Mouse (Mus musculus) liver, embryonic 16.5 days (tissue): ENCODE measurements around the gene Lctl. TPM values are rescaled to one million over a fixed set of nuclear protein-coding genes. Genes with fewer than 3 reads are reported as not detected.
A peak's percentile ranks its signal among the peaks of the same experiment; 100 is the strongest.

Experiments
- ATAC-seq: fragments of 200-750 bp; cut with Nextera tagmentation; 2 replicates; pipeline ENCODE4 v1.8.0; 2017; ENCODE audit warnings: low read depth, mild to moderate bottlenecking, moderate number of reproducible peaks, moderate library complexity
- H3K27ac ChIP-seq: fragments of 300-500 bp; sonication (generic); 2 replicates; pipeline ENCODE4 v1.5.1; 2014; ENCODE audit warnings: mild to moderate bottlenecking, low read length
- H3K27me3 ChIP-seq: fragments of 300-500 bp; sonication (generic); 2 replicates; pipeline ENCODE4 v1.6.1; 2014; ENCODE audit warnings: low read depth, low read length, mixed read lengths; ENCODE audit not compliant: control insufficient read depth, insufficient read depth
- H3K36me3 ChIP-seq: fragments of 300-500 bp; sonication (generic); 2 replicates; pipeline ENCODE4 v1.6.1; 2014; ENCODE audit warnings: mild to moderate bottlenecking; ENCODE audit not compliant: control insufficient read depth, insufficient read depth
- H3K4me1 ChIP-seq: fragments of 300-500 bp; sonication (generic); 2 replicates; pipeline ENCODE4 v1.6.1; 2014; ENCODE audit warnings: low read depth, low read length, mixed read lengths; ENCODE audit not compliant: control insufficient read depth
- H3K4me2 ChIP-seq: fragments of 300-500 bp; sonication (generic); 2 replicates; pipeline ENCODE4 v1.6.1; 2014; ENCODE audit warnings: low read depth, low read length, mixed read lengths
- H3K4me3 ChIP-seq: fragments of 300-500 bp; sonication (generic); 2 replicates; pipeline ENCODE4 v1.5.1; 2014; ENCODE audit warnings: low read depth, mild to moderate bottlenecking, low read length
- H3K9ac ChIP-seq: fragments of 300-500 bp; sonication (generic); 2 replicates; pipeline ENCODE4 v1.6.1; 2014; ENCODE audit warnings: low read depth, low read length
- H3K9me3 ChIP-seq: fragments of 300-500 bp; sonication (generic); replicated peaks from 2 replicates; pipeline ENCODE4 v1.6.1; 2016; ENCODE audit warnings: low read length; ENCODE audit not compliant: control insufficient read depth
- WGBS: fragments of 180-500 bp; shearing (Covaris S2); extraction: QIAGEN DNeasy Blood & Tissue Kit; methylation state at CpG from one replicate; pipeline ENCODE4 v1.1.7; 2014; ENCODE audit not compliant: insufficient replicate concordance; 5-methylcytosine and 5-hydroxymethylcytosine counted together
- polyA plus RNA-seq: library from polyadenylated mRNA; unstranded; fragments of >200 nt; fragmentation: Nextera tagmentation; extraction: Ambion mirVana; gene quantifications from 2 replicates; pipeline ENCODE4 v1.2.1, GENCODE M21; 2015

Gene Lctl
- polyA plus RNA-seq, 1 experiment from 2014 or later: not detected

GRCm38 (mm10) chr9:64084231-64084630 is 32.7 kb upstream of the Lctl start:
- no peaks in the 10 kb centered on the region for H3K36me3 ChIP-seq
- peaks cover 58% of the 10 kb centered on the region for H3K4me1 ChIP-seq
- H3K4me3 ChIP-seq: peak overlapping the region; percentile 68
- 37% methylated on average over 7 of the region's 7 CpGs for WGBS
- peak overlapping the region; percentile 80 for H3K4me2 ChIP-seq
- ATAC-seq: no peak
- H3K9ac ChIP-seq: peak overlapping the region; percentile 82
- H3K27me3 ChIP-seq: peaks cover 5% of the 10 kb centered on the region; the same call in 1 of the 2 replicates
- no peaks in the 10 kb centered on the region for H3K9me3 ChIP-seq
- peak overlapping the region; percentile 84 for H3K27ac ChIP-seq

DNA sequence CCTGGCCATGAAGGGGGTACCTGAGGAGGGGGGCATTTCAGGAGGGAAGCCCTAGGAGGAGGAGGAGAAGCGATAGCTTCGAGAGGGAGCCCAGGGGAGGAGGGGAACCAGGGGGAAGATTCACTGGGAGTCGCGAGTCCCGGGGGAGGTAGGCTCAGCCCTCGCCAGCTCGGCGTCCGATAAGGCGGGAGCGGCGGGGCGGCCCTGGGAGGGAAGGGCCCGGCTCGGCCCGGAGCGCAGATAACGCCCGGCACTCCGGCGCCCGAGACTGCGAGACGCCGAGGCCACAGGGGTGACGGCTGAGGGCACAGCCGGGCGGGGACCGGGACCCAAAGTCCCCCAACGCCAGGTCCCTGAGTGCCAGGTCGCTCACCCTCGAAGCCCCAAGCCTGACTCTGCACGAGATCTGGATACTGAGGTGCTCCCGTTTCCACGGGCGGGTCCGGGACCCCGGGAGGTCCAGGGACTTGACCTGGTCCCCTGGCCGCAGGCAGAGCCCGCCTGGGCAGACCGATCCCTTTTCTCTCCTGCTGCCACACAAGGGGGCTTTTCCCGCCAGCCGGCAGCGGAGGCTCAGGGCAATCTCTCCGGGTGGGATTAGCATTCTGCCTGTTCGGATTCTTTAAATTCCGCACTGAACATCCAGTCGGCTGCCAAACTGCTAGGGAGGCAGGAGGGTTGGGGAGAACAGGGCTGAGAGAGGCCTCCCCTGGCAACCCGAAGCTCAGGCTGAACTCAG is 32.1 kb upstream of the Lctl start:
- H3K36me3 ChIP-seq: no peaks in the 10 kb centered on the region
- H3K4me1 ChIP-seq: peaks cover 55% of the 10 kb centered on the region
- ATAC-seq: peak; percentile 96
- 12% methylated on average over 49 of the region's 49 CpGs for WGBS
- peak overlapping the region; percentile 68 for H3K4me3 ChIP-seq
- peak overlapping the region; percentile 84 for H3K27ac ChIP-seq
- peaks cover 5% of the 10 kb centered on the region; the same call in 1 of the 2 replicates for H3K27me3 ChIP-seq
- no peaks in the 10 kb centered on the region for H3K9me3 ChIP-seq
- H3K9ac ChIP-seq: peak overlapping the region; percentile 82
- H3K4me2 ChIP-seq: peak overlapping the region; percentile 80

DNA sequence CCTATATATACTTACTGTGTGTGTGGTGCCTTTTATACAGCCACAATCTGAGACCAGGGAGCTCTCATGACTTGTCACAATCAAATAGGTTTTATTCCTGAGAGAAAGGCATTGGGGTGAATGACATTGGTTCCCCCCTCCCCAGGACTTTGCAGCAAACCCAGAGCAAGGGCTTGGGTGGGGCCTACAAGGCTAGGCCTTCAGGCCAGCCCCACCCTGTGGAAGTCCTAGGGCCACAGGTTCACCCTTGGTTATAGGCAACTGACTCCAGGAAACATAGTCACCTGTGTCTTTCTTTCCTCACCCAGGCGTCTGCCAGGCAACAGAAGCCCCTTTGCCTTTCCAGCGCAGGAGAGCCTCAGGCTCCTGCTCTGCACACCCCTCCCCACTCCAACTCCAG is 31.0 kb upstream of the Lctl start:
- peak overlapping the region; percentile 68 for H3K4me3 ChIP-seq

GRCm38 (mm10) chr9:64086543-64086942 is 30.4 kb upstream of the Lctl start:
- H3K27ac ChIP-seq: peak overlapping the region; percentile 67
- peak overlapping the region; percentile 68 for H3K4me3 ChIP-seq
- no peaks in the 10 kb centered on the region for H3K36me3 ChIP-seq
- H3K9ac ChIP-seq: peak overlapping the region; percentile 42; the same call in 1 of the 2 replicates
- no peak for ATAC-seq
- H3K27me3 ChIP-seq: peaks cover 5% of the 10 kb centered on the region; the same call in 1 of the 2 replicates
- H3K4me1 ChIP-seq: peaks cover 43% of the 10 kb centered on the region
- WGBS: 79% methylated on average over 6 of the region's 6 CpGs
- H3K9me3 ChIP-seq: no peaks in the 10 kb centered on the region
- peak overlapping the region; percentile 80 for H3K4me2 ChIP-seq

More for the DNA sequence above, 31.0 kb upstream of the Lctl start:
- WGBS: 76% methylated on average over 2 of the region's 2 CpGs
- Histone ChIP-seq H3K4me2 (peak overlapping the region; percentile 80), H3K9ac (peak overlapping the region; percentile 42), H3K27ac (peak overlapping the region; percentile 67), H3K27me3 (peaks cover 5% of the 10 kb centered on the region; the same call in 1 of the 2 replicates), H3K4me1 (peaks cover 46% of the 10 kb centered on the region), H3K36me3 (no peaks in the 10 kb centered on the region), H3K9me3 (no peaks in the 10 kb centered on the region)
- ATAC-seq: 0 out of 2 replicates have a peak, but pooled peaks have one; percentile 35

DNA sequence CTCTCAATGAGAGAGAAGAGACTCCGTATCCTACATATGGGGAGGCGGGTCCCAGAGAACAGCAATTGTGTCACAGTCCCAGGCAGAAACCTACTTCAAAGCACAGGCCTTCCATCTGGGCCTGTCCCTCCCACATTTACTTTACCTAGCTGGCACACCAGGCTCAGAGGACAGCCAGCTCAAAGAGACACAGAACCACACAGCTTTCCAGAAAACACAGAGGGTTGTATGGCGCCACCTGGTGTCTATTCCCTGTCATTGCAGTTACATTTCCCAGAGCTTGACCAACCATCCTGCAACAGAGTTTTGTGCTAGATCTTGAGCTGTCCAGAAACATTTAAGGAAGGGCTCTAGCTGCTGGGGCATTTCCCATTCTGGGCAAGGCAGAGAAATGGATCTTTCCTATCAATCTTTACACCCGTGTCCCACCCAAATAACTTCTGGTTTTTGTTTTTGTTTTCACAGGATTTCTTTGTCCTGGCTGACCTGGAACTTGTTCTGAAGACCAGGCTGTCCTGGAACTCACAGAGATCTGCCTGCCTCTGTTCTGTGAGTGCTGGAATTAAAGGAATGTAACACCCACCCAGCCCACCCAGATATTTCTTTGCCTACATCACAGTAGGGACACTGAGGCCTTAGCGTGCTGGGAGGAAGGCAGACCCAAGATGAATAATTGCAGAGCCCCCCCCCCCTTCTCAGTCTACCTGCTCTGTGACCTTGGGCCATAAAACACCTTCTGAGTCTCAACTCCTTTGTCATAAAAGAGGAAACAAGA is 29.3 kb upstream of the Lctl start:
- Histone ChIP-seq H3K27ac (peak overlapping the region; percentile 46; the same call in 1 of the 2 replicates), H3K4me2 (no peak overlapping the region), H3K4me1 (peaks cover 43% of the 10 kb centered on the region), H3K9ac (peak overlapping the region; percentile 8; the same call in 1 of the 2 replicates), H3K36me3 (no peaks in the 10 kb centered on the region), H3K9me3 (no peaks in the 10 kb centered on the region), H3K4me3 (no peak overlapping the region), H3K27me3 (peaks cover 5% of the 10 kb centered on the region; the same call in 1 of the 2 replicates)
- 0 out of 2 replicates have a peak, but pooled peaks have one; percentile 12 for ATAC-seq
- 36% methylated on average over 5 of the region's 5 CpGs for WGBS

- no peak for ATAC-seq
- H3K9ac ChIP-seq: no peak overlapping the region
- H3K27me3 ChIP-seq: peaks cover 5% of the 10 kb centered on the region; the same call in 1 of the 2 replicates
- H3K4me3 ChIP-seq: no peak overlapping the region
- H3K4me1 ChIP-seq: peaks cover 39% of the 10 kb centered on the region
- H3K9me3 ChIP-seq: no peaks in the 10 kb centered on the region
- no peak overlapping the region for H3K4me2 ChIP-seq
- no peaks in the 10 kb centered on the region for H3K36me3 ChIP-seq
- no peak overlapping the region for H3K27ac ChIP-seq
- 77% methylated on average over 7 of the region's 7 CpGs for WGBS
Observed at GRCm38 (mm10) chr9:64088346-64088745, 28.6 kb upstream of the Lctl start.

DNA sequence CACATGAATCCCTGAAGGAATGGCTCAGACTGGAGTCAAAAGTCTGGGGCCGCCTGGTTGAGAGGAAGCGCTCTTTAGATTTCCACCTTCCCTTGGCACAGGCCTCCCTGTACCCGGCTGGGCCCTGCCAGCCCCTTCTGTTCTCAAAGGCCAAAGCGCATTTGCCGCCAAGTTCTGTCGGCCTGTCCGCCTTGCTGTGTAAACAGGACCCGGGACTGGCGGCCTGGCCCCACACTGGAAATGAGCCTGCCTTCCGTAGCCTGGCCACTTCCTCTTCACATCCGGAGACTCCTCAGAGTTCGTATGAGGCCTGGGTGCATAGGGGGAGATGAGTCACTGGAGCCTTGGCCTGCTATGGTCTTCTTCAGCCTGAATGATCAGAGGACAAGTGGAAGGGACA is 27.9 kb upstream of the Lctl start:
- Histone ChIP-seq H3K27me3 (no peaks in the 10 kb centered on the region), H3K4me3 (no peak overlapping the region), H3K36me3 (no peaks in the 10 kb centered on the region), H3K4me2 (no peak overlapping the region), H3K4me1 (peaks cover 32% of the 10 kb centered on the region), H3K9me3 (no peaks in the 10 kb centered on the region), H3K27ac (no peak overlapping the region), H3K9ac (0 out of 2 replicates have a peak overlapping the region, but pooled peaks have one; percentile 3)
- 25% methylated on average over 12 of the region's 12 CpGs for WGBS
- no peak for ATAC-seq

DNA sequence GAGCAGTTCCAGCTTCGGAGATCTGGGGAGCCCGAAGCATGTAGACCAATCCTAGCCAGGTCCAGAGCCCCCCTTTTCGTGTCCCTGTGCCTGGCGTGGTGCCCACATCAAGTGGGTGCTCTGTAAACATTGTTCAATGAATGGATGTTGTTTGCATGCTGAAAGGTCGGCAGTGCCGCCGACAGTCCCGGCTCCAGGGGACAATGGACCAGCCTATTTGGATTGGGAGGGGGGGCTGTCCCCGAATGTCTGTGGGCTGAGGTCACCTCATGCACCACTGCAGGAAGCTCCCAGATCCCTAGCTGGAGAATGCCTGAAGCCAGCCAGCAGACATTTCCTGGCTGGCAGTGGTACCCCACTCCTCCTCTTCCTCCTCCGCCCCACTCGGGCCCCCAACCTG is 22.9 kb upstream of the Lctl start:
- WGBS: 53% methylated on average over 11 of the region's 11 CpGs
- H3K27ac ChIP-seq: no peak overlapping the region
- H3K4me1 ChIP-seq: no peaks in the 10 kb centered on the region
- H3K9me3 ChIP-seq: no peaks in the 10 kb centered on the region
- no peak overlapping the region for H3K9ac ChIP-seq
- ATAC-seq: no peak
- H3K4me3 ChIP-seq: no peak overlapping the region
- no peak overlapping the region for H3K4me2 ChIP-seq
- no peaks in the 10 kb centered on the region for H3K36me3 ChIP-seq
- no peaks in the 10 kb centered on the region for H3K27me3 ChIP-seq
